Mouse (Mus musculus) natural killer cell, adult 2 months (primary cell): ENCODE data around the gene BC049762.
A peak's percentile ranks its signal among the peaks of the same experiment; 100 is the strongest.

ENCODE experiments used
- DNase-seq, 2 experiments: peaks; one replicate each; pipeline ENCODE4 v3.0.0; 2022; ENCODE audit warnings: low spot score in 2 of 2

BC049762 gene

DNA sequence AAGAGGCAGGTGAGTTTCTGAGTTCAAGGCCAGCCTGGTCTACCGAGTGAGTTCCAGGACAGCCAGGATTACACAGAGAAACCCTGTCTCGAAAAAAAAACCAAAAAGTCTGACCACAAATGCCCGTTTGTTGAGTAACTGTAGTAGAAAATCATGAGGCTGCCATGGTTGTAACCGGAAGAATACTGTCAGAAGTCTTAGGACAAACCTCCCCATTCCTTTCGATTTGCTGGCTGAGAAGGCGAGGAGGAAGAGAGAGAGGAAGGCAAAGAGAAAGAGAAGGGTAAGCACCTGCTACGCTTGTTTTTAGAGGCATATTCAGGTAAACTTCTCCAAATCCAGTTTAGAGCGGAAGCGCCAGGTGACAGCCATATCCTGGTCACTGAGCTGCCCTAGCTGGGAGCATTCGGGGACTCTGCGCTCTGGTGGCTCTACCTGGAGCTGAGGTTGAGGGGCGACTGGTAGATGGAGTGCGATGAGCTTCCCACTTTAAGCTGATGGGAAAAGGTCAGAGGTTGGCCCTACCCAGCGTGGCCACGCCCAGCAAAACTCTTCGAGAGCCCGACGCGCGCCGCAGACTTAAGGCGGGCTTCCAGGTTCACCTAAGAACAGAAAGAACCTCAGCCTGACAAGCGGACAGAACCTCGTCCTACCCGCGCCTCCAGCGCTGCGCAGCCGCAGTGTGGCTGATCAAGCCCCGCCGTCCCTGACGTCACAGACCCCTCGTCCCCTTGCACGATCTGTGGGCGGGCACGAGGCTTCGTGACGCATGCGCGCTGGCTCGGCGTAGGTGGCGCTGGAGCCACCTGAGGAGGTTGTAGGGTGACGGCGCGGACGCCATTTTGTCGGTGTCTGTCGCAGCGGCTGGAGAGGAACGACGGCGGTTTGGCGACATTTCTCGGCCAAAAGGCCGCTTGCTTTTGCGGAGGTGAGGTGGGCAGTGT, at the start of gene BC049762:
Gene BC049762, minus strand, starts transcription at position 705 of the 944 bp plus-strand sequence.
- DNase-seq, result peak; percentile 99

DNA sequence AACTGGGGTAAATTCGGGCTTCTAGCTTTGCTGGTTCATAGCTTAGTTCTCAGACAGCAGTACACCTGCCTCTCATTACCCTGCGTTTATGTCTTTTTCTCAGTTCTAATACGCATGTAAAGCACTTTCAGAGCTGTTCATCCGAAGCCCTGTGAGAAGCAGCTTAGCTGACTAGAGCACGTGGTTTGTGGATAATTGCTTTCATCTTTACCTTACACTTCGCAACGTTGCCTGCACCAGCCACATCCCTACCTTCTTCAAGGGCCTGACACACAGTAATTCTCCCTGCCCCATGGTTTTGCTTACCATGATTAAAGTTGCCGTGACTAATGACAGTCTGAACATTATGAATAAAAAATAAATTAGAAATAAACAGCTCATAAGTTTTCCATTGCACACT, 49.0 kb upstream of the BC049762 start:
- no peak for DNase-seq

GRCm38 (mm10) chr11:51308306-51308705, 45.5 kb upstream of the BC049762 start:
- DNase-seq, result no peak

DNA sequence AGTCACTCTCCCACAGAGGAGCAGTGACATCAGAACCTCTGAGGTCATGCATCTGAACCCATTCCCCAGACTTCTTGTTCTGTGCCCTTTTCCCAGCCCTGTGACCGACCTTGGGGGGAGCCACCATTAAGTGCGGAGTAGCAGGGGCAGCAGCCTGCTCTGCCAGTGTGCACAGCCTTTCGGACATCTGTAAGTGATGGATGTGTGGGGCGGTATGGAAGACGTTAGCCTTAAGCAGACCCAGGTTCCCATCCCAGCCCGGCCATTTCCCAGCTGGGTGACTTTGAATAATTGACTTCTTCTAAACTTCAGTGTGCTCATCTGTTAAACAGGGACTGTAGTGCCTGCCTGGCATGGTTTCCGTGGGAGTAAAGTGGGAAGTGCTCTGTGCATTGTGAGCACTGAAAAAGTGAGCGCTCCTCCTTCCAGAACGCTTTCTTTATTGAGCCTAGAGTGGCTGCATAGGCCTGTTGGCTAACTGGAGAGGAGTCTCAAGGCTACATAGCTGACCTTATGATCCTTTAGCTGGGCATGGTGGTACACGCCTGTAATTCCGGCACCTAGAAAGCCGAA, 41.2 kb upstream of the BC049762 start:
- DNase-seq, result no peak

DNA sequence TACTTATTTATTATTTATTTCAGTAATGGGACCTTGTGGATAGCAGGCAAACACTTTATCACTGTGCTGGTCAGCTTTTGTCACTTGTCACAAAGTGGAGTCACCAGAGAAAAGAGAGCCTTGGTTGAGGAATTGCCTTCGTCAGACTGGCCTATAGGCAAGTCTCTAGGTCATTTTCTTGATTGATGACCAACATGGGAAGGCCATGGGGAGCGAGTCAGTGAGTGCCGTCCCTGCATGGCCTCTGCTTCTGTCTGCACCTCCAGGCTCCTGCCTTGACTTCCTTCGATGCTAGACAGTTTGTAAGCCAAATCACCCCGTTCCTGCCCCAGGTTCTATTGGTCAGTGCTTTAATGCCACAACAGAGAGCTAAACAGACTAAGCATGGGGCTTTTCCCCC, 39.5 kb upstream of the BC049762 start:
- DNase-seq, result no peak

DNA sequence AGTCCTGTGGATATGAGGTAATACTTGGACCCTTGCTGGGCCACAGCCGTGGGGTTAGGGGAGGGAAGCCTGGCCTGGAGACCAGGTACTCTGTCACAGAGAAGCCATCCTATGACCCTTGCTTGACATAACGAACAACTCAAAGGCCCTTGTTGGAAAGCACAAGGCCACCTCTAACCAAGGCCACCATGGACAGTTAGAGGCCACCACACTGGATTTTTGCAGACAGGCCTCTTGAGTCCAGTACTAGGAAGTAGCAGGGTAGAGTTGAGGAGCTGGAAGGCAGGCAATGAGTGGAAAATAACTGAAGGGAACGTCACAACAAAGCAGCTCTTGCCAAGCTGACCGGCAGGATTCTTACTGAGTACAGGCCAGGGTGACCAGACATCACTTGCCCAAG, 35.8 kb upstream of the BC049762 start:
- no peak for DNase-seq

GRCm38 (mm10) chr11:51295742-51296141, 32.9 kb upstream of the BC049762 start:
- DNase-seq, result no peak

GRCm38 (mm10) chr11:51293956-51294530, 31.2 kb upstream of the BC049762 start:
- no peak for DNase-seq

GRCm38 (mm10) chr11:51290066-51290955, 27.5 kb upstream of the BC049762 start:
- DNase-seq, result no peak

GRCm38 (mm10) chr11:51289564-51290041, 26.8 kb upstream of the BC049762 start, which contains the start of gene Col23a1:
TSS of gene Col23a1 (plus strand) at chr11:51289920.
- DNase-seq, result peak in 1 of 2 experiments; percentile 29

DNA sequence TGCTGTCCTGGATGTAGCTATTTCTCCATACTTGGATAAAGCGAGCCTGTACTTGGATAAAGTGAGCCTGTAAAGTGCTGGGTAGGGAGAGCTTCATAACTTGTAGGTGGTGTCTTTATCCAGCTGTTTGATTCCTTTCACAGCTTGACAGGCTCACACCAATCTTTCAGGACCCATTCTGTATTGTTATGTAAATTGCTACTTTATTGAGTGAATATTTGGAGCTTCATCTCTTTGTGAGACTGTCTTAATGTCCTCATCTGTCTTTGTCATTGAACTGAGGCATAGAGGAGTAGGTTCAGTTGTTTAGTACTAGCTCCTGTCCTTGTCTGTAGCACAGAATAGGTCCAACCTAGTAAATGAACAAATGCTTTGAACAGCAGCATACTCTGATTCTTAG, 11.6 kb upstream of the BC049762 start:
- DNase-seq, result no peak

DNA sequence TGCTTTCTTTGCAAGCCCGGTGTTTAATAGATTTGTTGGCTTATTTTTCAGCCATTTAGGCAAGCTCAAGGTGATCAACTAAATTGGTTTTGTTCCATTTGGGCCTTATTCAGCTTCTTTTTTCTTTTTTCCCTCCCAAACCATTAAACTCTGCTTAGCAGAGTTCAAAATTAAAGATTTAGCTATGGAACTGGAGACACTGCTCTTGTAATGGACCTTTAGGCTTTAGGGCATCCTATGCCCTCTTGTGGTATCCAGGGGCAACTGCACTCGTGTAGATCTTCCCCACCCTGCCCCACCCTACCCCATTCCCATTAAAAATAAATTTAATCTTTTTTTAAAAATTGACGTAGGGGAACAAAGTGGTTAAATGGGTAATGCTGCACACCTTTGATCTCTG, 2.5 kb upstream of the BC049762 start:
- DNase-seq, result no peak

- peak; percentile 53 to 67 for DNase-seq
Observed at GRCm38 (mm10) chr11:51264352-51264751, 1.5 kb upstream of the BC049762 start.

GRCm38 (mm10) chr11:51263286-51263831, 513 bp upstream of the BC049762 start:
- DNase-seq, result no peak

- DNase-seq, result no peak
Observed at GRCm38 (mm10) chr11:51261680-51262219, 1.1 kb downstream of the BC049762 start, which contains the start of gene Clk4. TSS of gene Clk4 (plus strand) at chr11:51261730.

- no peak for DNase-seq
Observed at GRCm38 (mm10) chr11:51257006-51257405, 5.8 kb downstream of the BC049762 start.

DNA sequence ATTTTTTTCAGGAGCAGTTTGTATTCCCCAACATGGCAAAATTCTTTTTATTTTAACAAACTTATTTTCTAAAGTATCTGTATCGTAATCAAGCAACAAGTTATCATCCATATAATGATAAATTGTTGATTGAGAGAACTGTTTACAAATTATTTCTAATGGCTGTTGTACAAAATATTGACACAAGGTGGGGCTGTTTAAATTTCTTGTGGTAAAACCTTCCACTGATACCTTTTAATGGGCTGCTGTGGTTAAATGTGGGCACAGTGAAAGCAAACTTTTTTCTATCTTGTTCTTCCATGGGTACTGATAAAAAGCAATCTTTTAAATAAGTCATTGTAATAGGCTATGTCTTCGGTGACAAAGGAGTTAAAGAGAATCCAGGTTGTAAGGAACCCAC, 19.9 kb downstream of the BC049762 start:
- DNase-seq, result no peak

GRCm38 (mm10) chr11:51234626-51235025, 28.2 kb downstream of the BC049762 start:
- no peak for DNase-seq

- DNase-seq, result no peak
Observed at GRCm38 (mm10) chr11:51227104-51227503, 35.7 kb downstream of the BC049762 start.

GRCm38 (mm10) chr11:51220308-51220707, 42.5 kb downstream of the BC049762 start, which contains the start of gene Gm12569:
TSS of gene Gm12569 (plus strand) at chr11:51220473.
- DNase-seq, result no peak
